Mouse (Mus musculus) heart, embryonic 16.5 days (tissue): ENCODE results near the gene Mcf2l. TPM values are rescaled to one million over a fixed set of nuclear protein-coding genes. Genes with fewer than 3 reads are reported as not detected.

Experiments used
- ATAC-seq: fragments of 200-750 bp; cut with Nextera tagmentation; replicated peaks from 2 replicates; pipeline ENCODE4 v1.8.0; 2017; ENCODE audit warnings: moderate number of reproducible peaks; ENCODE audit not compliant: insufficient read depth, low FRiP score; ENCODE audit errors: extremely low read depth
- H3K27ac ChIP-seq: fragments of 300-500 bp; sonication (generic); 2 replicates; pipeline ENCODE4 v1.5.1; 2014; ENCODE audit warnings: mild to moderate bottlenecking, low read length, control low read depth, moderate library complexity
- H3K27me3 ChIP-seq: fragments of 300-500 bp; sonication (generic); 2 replicates; pipeline ENCODE4 v1.6.1; 2014; ENCODE audit warnings: low read length, mixed read lengths; ENCODE audit not compliant: control insufficient read depth, insufficient read depth
- H3K36me3 ChIP-seq: fragments of 300-500 bp; sonication (generic); 2 replicates; pipeline ENCODE4 v1.6.1; 2014; ENCODE audit not compliant: control insufficient read depth, insufficient read depth
- H3K4me1 ChIP-seq: fragments of 300-500 bp; sonication (generic); 2 replicates; pipeline ENCODE4 v1.6.1; 2014; ENCODE audit warnings: low read length, mixed read lengths; ENCODE audit not compliant: control insufficient read depth, insufficient read depth
- H3K4me2 ChIP-seq: fragments of 300-500 bp; sonication (generic); 2 replicates; pipeline ENCODE4 v1.6.1; 2014; ENCODE audit warnings: low read depth, mild to moderate bottlenecking, control low read depth, low read length
- H3K4me3 ChIP-seq: fragments of 300-500 bp; sonication (generic); 2 replicates; pipeline ENCODE4 v1.5.1; 2014; ENCODE audit warnings: mild to moderate bottlenecking, control low read depth, low read length
- H3K9ac ChIP-seq: fragments of 300-500 bp; sonication (generic); 2 replicates; pipeline ENCODE4 v1.6.1; 2014; ENCODE audit warnings: low read length, control low read depth
- H3K9me3 ChIP-seq: fragments of 300-500 bp; sonication (generic); replicated peaks from 2 replicates; pipeline ENCODE4 v1.6.1; 2016; ENCODE audit warnings: low read length; ENCODE audit not compliant: control insufficient read depth
- WGBS: fragments of 180-500 bp; shearing (Covaris S2); extraction: QIAGEN DNeasy Blood & Tissue Kit; methylation state at CpG from one replicate; pipeline ENCODE4 v1.1.7; 2014; 5-methylcytosine and 5-hydroxymethylcytosine counted together
- polyA plus RNA-seq: library from polyadenylated mRNA; unstranded; fragments of >200 nt; fragmentation: Nextera tagmentation; extraction: Ambion mirVana; gene quantifications from 2 replicates; pipeline ENCODE4 v1.2.1, GENCODE M21; 2015

The Mcf2l gene
- polyA plus RNA-seq, 1 experiment from 2014 or later, result 11.1 TPM

GRCm38 (mm10) chr8:12996831-12997275 lies 123.2 kb downstream of the Mcf2l start:
- Histone ChIP-seq H3K9ac (peak overlapping the region; percentile 21; the same call in 1 of the 2 replicates), H3K9me3 (no peaks in the 10 kb centered on the region), H3K36me3 (no peaks in the 10 kb centered on the region), H3K4me3 (no peak overlapping the region), H3K4me1 (peaks cover 19% of the 10 kb centered on the region), H3K4me2 (no peak overlapping the region), H3K27me3 (no peaks in the 10 kb centered on the region), H3K27ac (peak overlapping the region; percentile 37)
- 27% methylated on average over 8 of the region's 8 CpGs for WGBS
- peak; percentile 47 for ATAC-seq

GRCm38 (mm10) chr8:12998331-12998730 lies 124.7 kb downstream of the Mcf2l start:
- Histone ChIP-seq H3K36me3 (no peaks in the 10 kb centered on the region), H3K9me3 (no peaks in the 10 kb centered on the region), H3K27ac (no peak overlapping the region), H3K4me2 (no peak overlapping the region), H3K27me3 (no peaks in the 10 kb centered on the region), H3K4me1 (peaks cover 14% of the 10 kb centered on the region), H3K9ac (no peak overlapping the region), H3K4me3 (no peak overlapping the region)
- no peak for ATAC-seq
- WGBS, result 67% methylated on average over 7 of the region's 8 CpGs

GRCm38 (mm10) chr8:12999793-13000192 lies 126.2 kb downstream of the Mcf2l start:
- Histone ChIP-seq H3K36me3 (no peaks in the 10 kb centered on the region), H3K4me1 (peaks cover 14% of the 10 kb centered on the region), H3K27ac (no peak overlapping the region), H3K9me3 (no peaks in the 10 kb centered on the region), H3K9ac (no peak overlapping the region), H3K4me2 (no peak overlapping the region), H3K27me3 (no peaks in the 10 kb centered on the region), H3K4me3 (no peak overlapping the region)
- ATAC-seq, result no peak
- whole genome bisulfite sequencing, result 49% methylated on average over 9 of the region's 9 CpGs

GRCm38 (mm10) chr8:13007458-13007857 lies 133.9 kb downstream of the Mcf2l start:
- ATAC-seq, result 0 out of 2 replicates have a peak, but pooled peaks have one; percentile 52
- Histone ChIP-seq H3K27me3 (no peaks in the 10 kb centered on the region), H3K27ac (no peak overlapping the region), H3K4me1 (peaks cover 3% of the 10 kb centered on the region; the same call in 1 of the 2 replicates), H3K4me2 (no peak overlapping the region), H3K9me3 (peaks cover 3% of the 10 kb centered on the region), H3K36me3 (peaks cover 19% of the 10 kb centered on the region), H3K4me3 (no peak overlapping the region), H3K9ac (no peak overlapping the region)
- WGBS, result 34% methylated on average over 4 of the region's 4 CpGs

GRCm38 (mm10) chr8:13010313-13010712 lies 136.7 kb downstream of the Mcf2l start:
- H3K9ac ChIP-seq, result no peak overlapping the region
- ATAC-seq, result no peak
- peaks cover 20% of the 10 kb centered on the region for H3K36me3 ChIP-seq
- peaks cover 3% of the 10 kb centered on the region for H3K9me3 ChIP-seq
- H3K4me1 ChIP-seq, result peaks cover 3% of the 10 kb centered on the region; the same call in 1 of the 2 replicates
- no peak overlapping the region for H3K4me2 ChIP-seq
- WGBS, result 46% methylated on average over 4 of the region's 4 CpGs
- H3K27ac ChIP-seq, result no peak overlapping the region
- no peak overlapping the region for H3K4me3 ChIP-seq
- H3K27me3 ChIP-seq, result no peaks in the 10 kb centered on the region

- Histone ChIP-seq H3K4me3 (no peak overlapping the region), H3K4me2 (no peak overlapping the region), H3K9ac (no peak overlapping the region), H3K27me3 (no peaks in the 10 kb centered on the region), H3K27ac (no peak overlapping the region), H3K9me3 (no peaks in the 10 kb centered on the region), H3K36me3 (no peaks in the 10 kb centered on the region), H3K4me1 (no peaks in the 10 kb centered on the region)
- WGBS, result 60% methylated on average over 4 of the region's 4 CpGs
- ATAC-seq, result no peak
These were observed 146.0 kb downstream of the Mcf2l start for GRCm38 (mm10) chr8:13019560-13019959.

GRCm38 (mm10) chr8:13021830-13022229 lies 148.2 kb downstream of the Mcf2l start:
- Histone ChIP-seq H3K9ac (no peak overlapping the region), H3K36me3 (no peaks in the 10 kb centered on the region), H3K4me3 (no peak overlapping the region), H3K4me1 (no peaks in the 10 kb centered on the region), H3K9me3 (no peaks in the 10 kb centered on the region), H3K4me2 (no peak overlapping the region), H3K27me3 (no peaks in the 10 kb centered on the region), H3K27ac (no peak overlapping the region)
- ATAC-seq, result no peak
- 91% methylated on average over 8 of the region's 8 CpGs for WGBS

- no peak for ATAC-seq
- 61% methylated on average over 10 of the region's 10 CpGs for WGBS
These were observed 152.1 kb downstream of the Mcf2l start, which contains the start of gene F7 for GRCm38 (mm10) chr8:13025487-13026224. F7 (plus strand) TSS chr8:13026034.

GRCm38 (mm10) chr8:13027615-13028014 lies 154.0 kb downstream of the Mcf2l start:
- 81% methylated on average over 5 of the region's 5 CpGs for WGBS
- ATAC-seq, result no peak
- no peaks in the 10 kb centered on the region for H3K9me3 ChIP-seq
- H3K36me3 ChIP-seq, result no peaks in the 10 kb centered on the region
- no peak overlapping the region for H3K27ac ChIP-seq
- H3K4me1 ChIP-seq, result no peaks in the 10 kb centered on the region
- H3K9ac ChIP-seq, result no peak overlapping the region
- H3K4me3 ChIP-seq, result no peak overlapping the region
- no peaks in the 10 kb centered on the region for H3K27me3 ChIP-seq
- H3K4me2 ChIP-seq, result no peak overlapping the region

More at GRCm38 (mm10) chr8:13025487-13026224, 152.1 kb downstream of the Mcf2l start, which contains the start of gene F7:
- H3K4me3 ChIP-seq, result no peak within 1 kb of the TSS
- no peak within 1 kb of the TSS for H3K4me2 ChIP-seq
- H3K27ac ChIP-seq, result no peak within 1 kb of the TSS
- H3K4me1 ChIP-seq, result no peaks in the 10 kb centered on the region
- no peaks in the 10 kb centered on the region for H3K36me3 ChIP-seq
- no peaks in the 10 kb centered on the region for H3K9me3 ChIP-seq
- H3K9ac ChIP-seq, result no peak within 1 kb of the TSS
- H3K27me3 ChIP-seq, result no peaks in the 10 kb centered on the region
